ENCODE assay signal across 7 mouse cellular contexts in the genomic region with DNA sequence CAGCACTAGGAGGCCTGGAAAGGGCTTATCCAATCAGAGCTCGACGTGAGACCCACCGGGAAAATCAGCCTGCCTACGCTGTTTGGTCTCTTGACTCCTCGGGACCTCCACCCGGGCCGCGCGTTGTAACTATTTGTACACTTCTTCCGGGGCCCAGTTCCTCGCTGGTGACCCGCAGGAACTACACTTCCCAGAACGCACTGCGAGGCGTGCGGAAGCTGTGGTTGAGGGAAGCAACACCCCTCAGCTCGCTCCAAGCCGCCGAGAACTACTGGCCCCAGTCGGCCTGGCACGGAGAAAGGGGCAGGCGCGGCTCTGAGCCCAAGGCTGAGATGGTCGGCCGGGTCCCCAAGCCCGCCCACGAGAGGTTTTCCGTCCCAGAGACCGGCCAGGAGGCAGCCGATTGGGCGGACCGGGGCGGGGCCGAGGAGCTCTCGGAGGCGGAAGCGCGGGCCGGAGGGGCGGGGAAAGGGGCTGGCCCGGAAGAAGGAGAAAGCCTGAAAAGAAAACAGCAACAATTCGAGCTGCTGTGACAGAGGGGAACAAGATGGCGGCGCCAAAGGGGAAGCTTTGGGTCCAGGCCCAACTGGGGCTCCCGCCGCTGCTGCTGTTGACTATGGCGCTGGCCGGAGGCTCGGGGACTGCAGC. TPM values are rescaled to one million over a fixed set of nuclear protein-coding genes. Genes with fewer than 3 reads are reported as not detected.
A peak's percentile ranks its signal among the peaks of the same experiment; 100 is the strongest.
DNase-seq lines count a peak whose midpoint lies in the region; ATAC-seq lines count a peak whose summit lies in the region.

A gene (plus strand): TSS at position 218 of the 648 bp plus-strand sequence.

- H3K36me3 ChIP-seq in embryonic facial prominence, embryonic 11.5 days (replicated peaks; ENCODE audit: control insufficient read depth, insufficient read depth, low read depth, low read length): no peaks in the 10 kb centered on the region; the same call in 1 of the 2 replicates
- peaks cover 30% of the 10 kb centered on the region for H3K36me3 ChIP-seq in limb, embryonic 10.5 days
- H3K36me3 ChIP-seq in midbrain, embryonic 13.5 days: peaks cover 10% of the 10 kb centered on the region

- no peaks in the 10 kb centered on the region for H3K4me1 ChIP-seq in embryonic facial prominence, embryonic 11.5 days (ENCODE audit: control insufficient read depth, insufficient read depth, low read length)
- H3K4me1 ChIP-seq in limb, embryonic 10.5 days: peaks cover 33% of the 10 kb centered on the region
- H3K4me1 ChIP-seq in midbrain, embryonic 13.5 days (replicated peaks): peaks cover 46% of the 10 kb centered on the region

- peak within 1 kb of the TSS; percentile 58 for H3K4me2 ChIP-seq in embryonic facial prominence, embryonic 11.5 days (ENCODE audit: low read depth, low read length)
- peak within 1 kb of the TSS; percentile 66 for H3K4me2 ChIP-seq in midbrain, embryonic 13.5 days (replicated peaks)

- H3K27ac ChIP-seq in embryonic facial prominence, embryonic 11.5 days (replicated peaks; ENCODE audit: low read depth, low read length): peak within 1 kb of the TSS; percentile 95
- H3K27ac ChIP-seq in limb, embryonic 10.5 days: peak within 1 kb of the TSS; percentile 94
- H3K27ac ChIP-seq in midbrain, embryonic 13.5 days: peak within 1 kb of the TSS; percentile 98

- peak; percentile 99 for DNase-seq in adrenal gland, postnatal 14 days
- DNase-seq in embryonic facial prominence, embryonic 11.5 days (ENCODE audit: low spot score): peak; percentile 95
- DNase-seq in kidney, adult 11 months: peak; percentile 98
- DNase-seq in limb, embryonic 10.5 days (ENCODE audit: low spot score): peak; percentile 96
- peak; percentile 98 for DNase-seq in spleen, adult 12 weeks (ENCODE audit: low spot score)

- H3K9me3 ChIP-seq in embryonic facial prominence, embryonic 11.5 days (replicated peaks; ENCODE audit: control insufficient read depth, low read length): no peaks in the 10 kb centered on the region
- no peaks in the 10 kb centered on the region for H3K9me3 ChIP-seq in limb, embryonic 10.5 days (replicated peaks)
- H3K9me3 ChIP-seq in midbrain, embryonic 13.5 days: no peaks in the 10 kb centered on the region

- ATAC-seq in embryonic facial prominence, embryonic 11.5 days (replicated peaks; ENCODE audit: insufficient number of reproducible peaks, low FRiP score, low TSS enrichment, low read depth): peak; percentile 91
- peak; percentile 83 for ATAC-seq in granulocyte monocyte progenitor cell, adult 5-6 weeks (replicated peaks; ENCODE audit: poor library complexity, severe bottlenecking)
- ATAC-seq in midbrain, embryonic 13.5 days: peak; percentile 96

- peak within 1 kb of the TSS; percentile 82 for H3K9ac ChIP-seq in embryonic facial prominence, embryonic 11.5 days (replicated peaks; ENCODE audit: low read length)
- H3K9ac ChIP-seq in midbrain, embryonic 13.5 days (replicated peaks): peak within 1 kb of the TSS; percentile 92

- H3K4me3 ChIP-seq in embryonic facial prominence, embryonic 11.5 days (ENCODE audit: low read depth, low read length): peak within 1 kb of the TSS; percentile 98
- peak within 1 kb of the TSS; percentile 91 for H3K4me3 ChIP-seq in limb, embryonic 10.5 days
- H3K4me3 ChIP-seq in midbrain, embryonic 13.5 days (replicated peaks): peak within 1 kb of the TSS; percentile 95

- H3K27me3 ChIP-seq in embryonic facial prominence, embryonic 11.5 days (ENCODE audit: control insufficient read depth, insufficient read depth, low read length): no peaks in the 10 kb centered on the region
- no peaks in the 10 kb centered on the region for H3K27me3 ChIP-seq in limb, embryonic 10.5 days (ENCODE audit: low read depth, poor library complexity, severe bottlenecking)
- no peaks in the 10 kb centered on the region for H3K27me3 ChIP-seq in midbrain, embryonic 13.5 days

- under 1% methylated on average over 46 of the region's 49 CpGs for WGBS in embryonic facial prominence, embryonic 11.5 days
- WGBS in limb, embryonic 10.5 days: under 1% methylated on average over 49 of the region's 49 CpGs
- under 1% methylated on average over 49 of the region's 49 CpGs for WGBS in midbrain, embryonic 13.5 days

RNA-seq across cellular contexts. Expression of the gene that starts here (rescaled TPM):
- total RNA-seq in adrenal gland, postnatal 14 days (2021): 261 and 291 TPM in 2 replicates
- polyA plus RNA-seq in embryonic facial prominence, embryonic 11.5 days (2014; fragmentation: Nextera tagmentation; extraction: Ambion mirVana): 370 and 373 TPM in 2 replicates
- 154 and 171 TPM in 2 replicates for total RNA-seq in granulocyte monocyte progenitor cell, adult 5-6 weeks (2014; fragmentation: Nextera tagmentation)
- 140 and 182 TPM in 2 replicates for total RNA-seq in granulocyte monocyte progenitor cell, adult 5-6 weeks (2017)
- polyA plus RNA-seq in limb, embryonic 10.5 days (2016; fragmentation: Nextera tagmentation; extraction: Ambion mirVana): 259 and 274 TPM in 2 replicates
- polyA plus RNA-seq in midbrain, embryonic 13.5 days (2015; fragmentation: Nextera tagmentation; extraction: Ambion mirVana): 377 and 395 TPM in 2 replicates

Comparison
In these comparisons a context has a peak if more than half of its experiments do, and no peak if none do; other contexts are left out.
1. Peak in every context shown above with its lines: DNase-seq, ATAC-seq, H3K4me3 ChIP-seq and H3K27ac ChIP-seq.